Mouse (Mus musculus): ENCODE results near the gene Lhcgr. TPM values are rescaled to one million over a fixed set of nuclear protein-coding genes. Genes with fewer than 3 reads are reported as not detected.
"Not testable (repeated sequence)": the region's sequence is repeated elsewhere in the genome, so short reads cannot be mapped to it uniquely, and the experiment has no call there.

Gene Lhcgr
- 0.11 and 0.30 TPM in 2 replicates for polyA plus RNA-seq (2014; fragmentation: Nextera tagmentation; extraction: Ambion mirVana)

DNA sequence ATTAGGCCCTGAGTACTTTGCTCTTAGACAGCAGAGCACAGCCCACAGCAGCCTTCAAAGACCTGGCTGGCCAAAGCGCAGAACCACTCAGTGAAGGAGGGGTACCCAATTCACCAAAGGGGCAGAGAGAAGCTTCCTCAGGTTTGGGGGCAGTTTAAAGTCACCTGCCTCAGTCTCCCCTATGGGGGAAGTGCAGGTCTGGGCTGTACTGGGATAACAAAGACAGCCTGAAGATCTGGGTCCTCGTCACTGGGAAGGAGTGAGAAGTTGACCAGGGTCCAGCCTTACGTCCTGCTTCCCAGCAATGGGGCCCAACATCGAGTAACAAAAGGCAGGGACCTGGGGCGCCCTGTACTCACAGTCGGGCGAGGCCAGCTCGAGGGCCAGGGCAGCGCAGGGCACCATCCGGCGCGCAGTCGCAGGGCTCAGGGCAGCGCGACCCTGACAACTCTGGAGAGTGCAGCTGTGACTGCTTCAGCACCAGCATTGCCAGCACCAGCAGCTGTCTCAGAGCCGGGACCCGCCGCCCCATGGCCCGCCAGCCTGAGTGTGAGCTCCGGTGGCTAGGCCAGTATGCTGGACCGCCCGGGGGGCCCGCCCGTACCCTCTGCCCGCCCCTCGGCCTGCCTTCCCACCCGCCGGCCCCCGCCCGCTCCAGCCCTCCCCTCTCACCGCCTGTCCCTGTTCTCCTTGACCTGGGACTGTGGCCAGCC lies at the start of gene Lhcgr:
TSS of gene Lhcgr (minus strand) at position 551 of the 713 bp plus-strand sequence.
- DNase-seq (ENCODE audit: low spot score) (no peak), ATAC-seq (replicated peaks; ENCODE audit: low FRiP score, low TSS enrichment, low read depth) (peak; percentile 55; the same call in 1 of the 2 replicates)
- Histone ChIP-seq H3K36me3 (ENCODE audit: control insufficient read depth, insufficient read depth, low read length) (no peaks in the 10 kb centered on the region), H3K27ac (ENCODE audit: low read depth) (no peak within 1 kb of the TSS), H3K9ac (ENCODE audit: low read length) (0 out of 2 replicates have a peak within 1 kb of the TSS, but pooled peaks have one; percentile 11), H3K9me3 (ENCODE audit: control insufficient read depth, low read length) (no peaks in the 10 kb centered on the region), H3K4me3 (ENCODE audit: low read depth, low read length) (no peak within 1 kb of the TSS), H3K4me1 (replicated peaks; ENCODE audit: control insufficient read depth, insufficient read depth, low read length) (no peaks in the 10 kb centered on the region), H3K4me2 (ENCODE audit: low read length) (peak within 1 kb of the TSS; percentile 42), H3K27me3 (replicated peaks; ENCODE audit: control insufficient read depth, insufficient read depth, low read length) (peaks cover 5% of the 10 kb centered on the region; the same call in 1 of the 2 replicates)
- 21% methylated on average over 29 of the region's 31 CpGs for WGBS

DNA sequence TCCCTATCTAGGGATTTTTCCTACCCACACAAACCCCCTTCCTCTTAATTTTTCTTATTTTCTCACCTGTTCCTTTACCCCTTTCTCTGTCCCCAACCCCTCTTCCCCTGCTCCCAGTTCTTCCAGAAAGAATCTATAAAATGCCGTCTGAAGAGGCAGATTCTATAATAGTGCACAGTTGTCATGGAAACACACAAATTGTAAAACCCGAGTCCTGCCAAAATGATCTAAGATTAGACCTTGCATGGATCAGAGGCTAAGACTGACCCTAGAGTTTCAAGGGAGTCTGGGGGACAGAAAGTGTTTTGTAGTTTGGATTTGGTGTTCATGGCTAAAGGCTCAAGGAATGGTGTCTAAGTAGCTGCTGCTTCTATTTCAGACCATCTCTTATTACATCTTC lies 25.8 kb upstream of the Lhcgr start:
- 55% methylated on average over 2 of the region's 2 CpGs for WGBS
- no peaks in the 10 kb centered on the region for H3K27me3 ChIP-seq (replicated peaks; ENCODE audit: control insufficient read depth, insufficient read depth, low read length)
- no peaks in the 10 kb centered on the region for H3K36me3 ChIP-seq (ENCODE audit: control insufficient read depth, insufficient read depth, low read length)
- no peak overlapping the region for H3K9ac ChIP-seq (ENCODE audit: low read length)
- H3K4me3 ChIP-seq (ENCODE audit: low read depth, low read length), result no peak overlapping the region
- ATAC-seq (replicated peaks; ENCODE audit: low FRiP score, low TSS enrichment, low read depth), result no peak
- DNase-seq (ENCODE audit: low spot score), result no peak
- H3K9me3 ChIP-seq (ENCODE audit: control insufficient read depth, low read length), result no peaks in the 10 kb centered on the region
- no peak overlapping the region for H3K27ac ChIP-seq (ENCODE audit: low read depth)
- no peak overlapping the region for H3K4me2 ChIP-seq (ENCODE audit: low read length)
- no peaks in the 10 kb centered on the region for H3K4me1 ChIP-seq (replicated peaks; ENCODE audit: control insufficient read depth, insufficient read depth, low read length)

DNA sequence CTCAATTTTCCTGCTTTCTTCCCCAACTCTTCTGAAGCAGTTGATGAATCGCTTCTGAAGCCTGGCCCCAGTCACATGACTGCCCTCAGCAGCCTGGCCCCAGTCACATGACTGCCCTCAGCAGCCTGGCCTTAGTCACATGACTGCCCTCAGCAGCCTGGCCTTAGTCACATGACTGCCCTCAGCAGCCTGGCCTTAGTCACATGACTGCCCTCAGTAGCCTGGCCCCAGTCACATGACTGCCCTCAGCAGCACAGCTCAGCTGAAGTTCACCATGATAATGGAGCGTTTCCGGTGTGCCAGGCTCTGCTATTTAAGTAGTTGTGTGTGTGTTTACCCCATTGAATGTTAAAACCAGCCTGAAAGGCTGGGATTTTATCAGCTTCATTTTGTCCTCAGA lies 21.2 kb upstream of the Lhcgr start:
- 87% methylated on average over 3 of the region's 3 CpGs for WGBS
- H3K9ac ChIP-seq (ENCODE audit: low read length); DNase-seq (ENCODE audit: low spot score); H3K4me2 ChIP-seq (ENCODE audit: low read length); H3K4me1 ChIP-seq (replicated peaks; ENCODE audit: control insufficient read depth, insufficient read depth, low read length); H3K27me3 ChIP-seq (replicated peaks; ENCODE audit: control insufficient read depth, insufficient read depth, low read length); H3K4me3 ChIP-seq (ENCODE audit: low read depth, low read length); H3K36me3 ChIP-seq (ENCODE audit: control insufficient read depth, insufficient read depth, low read length); H3K27ac ChIP-seq (ENCODE audit: low read depth); H3K9me3 ChIP-seq (ENCODE audit: control insufficient read depth, low read length); ATAC-seq (replicated peaks; ENCODE audit: low FRiP score, low TSS enrichment, low read depth): not testable (repeated sequence)

DNA sequence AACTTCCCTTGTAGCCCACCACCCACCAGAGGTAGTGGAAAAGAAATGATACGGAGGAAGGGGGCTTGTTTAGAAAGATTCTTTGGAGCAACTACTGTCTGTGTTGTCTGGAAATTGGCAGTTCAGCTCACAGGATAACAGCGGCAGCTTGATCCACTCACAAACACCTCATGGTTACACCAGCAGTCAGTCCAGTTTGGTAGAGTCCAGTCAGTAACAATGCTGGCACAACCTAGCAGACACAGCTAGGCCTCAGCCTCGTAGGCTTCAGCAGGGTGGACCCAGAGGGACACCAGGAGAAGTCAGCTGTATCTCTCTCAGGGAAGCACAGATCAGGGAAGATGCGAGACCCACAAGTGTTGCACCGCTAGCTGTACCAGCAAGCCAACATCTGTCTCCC lies 19.0 kb upstream of the Lhcgr start:
- no peak for ATAC-seq (replicated peaks; ENCODE audit: low FRiP score, low TSS enrichment, low read depth)

DNA sequence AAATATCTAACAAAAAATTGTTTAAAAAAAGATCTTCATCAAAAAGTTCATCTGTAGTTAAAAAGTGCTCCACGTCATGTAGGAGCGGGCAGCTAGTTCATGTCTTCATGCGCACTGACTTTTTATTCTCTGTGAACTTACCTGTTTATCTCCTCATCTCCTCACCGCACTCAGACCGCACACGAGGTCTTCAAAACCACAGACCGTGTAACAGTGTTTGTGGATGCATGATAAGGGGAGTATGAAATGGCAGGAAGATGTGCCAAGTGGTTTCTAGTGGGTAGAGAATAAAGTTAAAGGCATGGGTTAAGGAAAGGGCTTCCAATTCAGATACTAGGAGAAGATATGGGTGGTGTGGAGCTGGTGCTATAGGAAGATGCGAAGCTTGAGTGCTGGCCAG lies 14.6 kb upstream of the Lhcgr start:
- no peak for ATAC-seq (replicated peaks; ENCODE audit: low FRiP score, low TSS enrichment, low read depth)
- DNase-seq (ENCODE audit: low spot score), result no peak

More for the DNA sequence above, 19.0 kb upstream of the Lhcgr start:
- DNase-seq (ENCODE audit: low spot score), result no peak
- Histone ChIP-seq H3K4me2 (ENCODE audit: low read length) (no peak overlapping the region), H3K9me3 (ENCODE audit: control insufficient read depth, low read length) (no peaks in the 10 kb centered on the region), H3K4me1 (replicated peaks; ENCODE audit: control insufficient read depth, insufficient read depth, low read length) (no peaks in the 10 kb centered on the region), H3K27ac (ENCODE audit: low read depth) (no peak overlapping the region), H3K36me3 (ENCODE audit: control insufficient read depth, insufficient read depth, low read length) (no peaks in the 10 kb centered on the region), H3K27me3 (replicated peaks; ENCODE audit: control insufficient read depth, insufficient read depth, low read length) (no peaks in the 10 kb centered on the region), H3K4me3 (ENCODE audit: low read depth, low read length) (no peak overlapping the region), H3K9ac (ENCODE audit: low read length) (no peak overlapping the region)
- WGBS, result 92% methylated on average over 5 of the region's 5 CpGs

DNA sequence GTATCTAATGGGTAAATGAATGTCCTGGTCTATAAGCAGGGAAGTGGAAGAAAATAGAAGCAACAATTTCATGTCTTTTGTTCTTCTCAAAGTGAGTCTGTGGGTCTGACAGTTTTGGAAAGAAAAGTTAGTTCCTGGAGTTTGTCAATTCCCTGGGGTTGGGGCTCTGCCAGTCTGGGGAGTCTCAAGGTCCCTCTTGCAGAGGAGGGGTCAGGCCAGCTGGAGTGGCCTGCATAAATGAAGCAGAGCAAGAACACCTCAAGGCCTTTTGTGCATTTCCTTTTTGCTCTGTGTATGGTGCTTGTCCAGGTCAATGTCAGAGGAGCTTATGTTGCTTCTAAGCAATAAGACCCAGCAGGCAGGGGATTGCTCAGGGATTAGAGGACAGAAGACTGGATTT lies 11.7 kb upstream of the Lhcgr start:
- Histone ChIP-seq H3K9ac (ENCODE audit: low read length) (no peak overlapping the region), H3K4me1 (replicated peaks; ENCODE audit: control insufficient read depth, insufficient read depth, low read length) (no peaks in the 10 kb centered on the region), H3K4me3 (ENCODE audit: low read depth, low read length) (no peak overlapping the region), H3K4me2 (ENCODE audit: low read length) (no peak overlapping the region), H3K27me3 (replicated peaks; ENCODE audit: control insufficient read depth, insufficient read depth, low read length) (no peaks in the 10 kb centered on the region), H3K36me3 (ENCODE audit: control insufficient read depth, insufficient read depth, low read length) (no peaks in the 10 kb centered on the region), H3K27ac (ENCODE audit: low read depth) (no peak overlapping the region), H3K9me3 (ENCODE audit: control insufficient read depth, low read length) (no peaks in the 10 kb centered on the region)
- ATAC-seq (replicated peaks; ENCODE audit: low FRiP score, low TSS enrichment, low read depth), result no peak
- no peak for DNase-seq (ENCODE audit: low spot score)

More for the DNA sequence above, 14.6 kb upstream of the Lhcgr start:
- no peaks in the 10 kb centered on the region for H3K4me1 ChIP-seq (replicated peaks; ENCODE audit: control insufficient read depth, insufficient read depth, low read length)
- no peak overlapping the region for H3K4me2 ChIP-seq (ENCODE audit: low read length)
- H3K27me3 ChIP-seq (replicated peaks; ENCODE audit: control insufficient read depth, insufficient read depth, low read length), result no peaks in the 10 kb centered on the region
- H3K9me3 ChIP-seq (ENCODE audit: control insufficient read depth, low read length), result no peaks in the 10 kb centered on the region
- no peak overlapping the region for H3K9ac ChIP-seq (ENCODE audit: low read length)
- H3K27ac ChIP-seq (ENCODE audit: low read depth), result no peak overlapping the region
- WGBS, result 91% methylated on average over 8 of the region's 8 CpGs
- H3K36me3 ChIP-seq (ENCODE audit: control insufficient read depth, insufficient read depth, low read length), result no peaks in the 10 kb centered on the region
- H3K4me3 ChIP-seq (ENCODE audit: low read depth, low read length), result no peak overlapping the region

DNA sequence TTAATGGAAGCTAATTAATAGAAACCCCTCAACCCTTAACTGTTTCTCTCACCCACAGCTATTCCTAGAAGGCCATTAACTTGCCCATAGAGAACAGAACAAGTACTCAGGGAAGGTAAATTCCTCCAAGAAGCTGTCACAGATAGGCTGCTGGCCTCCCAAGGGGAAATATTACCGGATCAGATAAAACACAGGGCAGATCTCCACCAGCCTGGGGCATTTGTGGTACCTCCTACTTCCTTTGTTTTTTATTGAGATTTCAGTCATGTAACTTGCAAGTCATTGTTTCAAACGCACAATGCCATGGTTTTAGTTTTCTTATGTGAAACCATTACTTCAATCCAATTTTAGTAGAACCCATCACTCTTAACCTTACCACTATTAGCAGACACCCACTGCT lies 1.1 kb downstream of the Lhcgr start:
- H3K4me1 ChIP-seq (replicated peaks; ENCODE audit: control insufficient read depth, insufficient read depth, low read length), result no peaks in the 10 kb centered on the region
- DNase-seq (ENCODE audit: low spot score) (no peak), ATAC-seq (replicated peaks; ENCODE audit: low FRiP score, low TSS enrichment, low read depth) (no peak)
- H3K27ac ChIP-seq (ENCODE audit: low read depth), result no peak overlapping the region
- H3K27me3 ChIP-seq (replicated peaks; ENCODE audit: control insufficient read depth, insufficient read depth, low read length), result peaks cover 5% of the 10 kb centered on the region; the same call in 1 of the 2 replicates
- H3K9ac ChIP-seq (ENCODE audit: low read length), result no peak overlapping the region
- no peaks in the 10 kb centered on the region for H3K9me3 ChIP-seq (ENCODE audit: control insufficient read depth, low read length)
- H3K36me3 ChIP-seq (ENCODE audit: control insufficient read depth, insufficient read depth, low read length), result no peaks in the 10 kb centered on the region
- whole genome bisulfite sequencing, result 63% methylated on average over 2 of the region's 2 CpGs
- H3K4me3 ChIP-seq (ENCODE audit: low read depth, low read length), result no peak overlapping the region
- no peak overlapping the region for H3K4me2 ChIP-seq (ENCODE audit: low read length)

DNA sequence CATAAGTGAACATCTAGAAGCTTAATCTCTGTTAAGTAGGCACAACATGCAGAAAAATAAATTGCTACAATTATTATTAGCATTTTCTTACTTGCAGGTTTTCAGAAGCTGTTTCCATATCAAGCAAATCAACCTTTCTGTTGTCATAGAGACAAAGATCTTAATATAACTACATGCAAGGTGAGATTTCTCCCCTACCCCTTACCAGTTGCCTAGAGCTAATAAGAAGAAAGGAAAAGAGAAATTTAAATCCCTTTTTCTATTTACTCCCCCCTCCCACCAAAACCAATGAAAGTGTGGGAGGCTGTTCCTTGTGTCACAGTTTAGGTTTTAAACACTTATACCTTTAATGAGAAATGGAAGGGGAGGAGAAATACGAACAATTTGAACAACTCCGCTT lies 3.4 kb downstream of the Lhcgr start:
- no peaks in the 10 kb centered on the region for H3K36me3 ChIP-seq (ENCODE audit: control insufficient read depth, insufficient read depth, low read length)
- peaks cover 5% of the 10 kb centered on the region; the same call in 1 of the 2 replicates for H3K27me3 ChIP-seq (replicated peaks; ENCODE audit: control insufficient read depth, insufficient read depth, low read length)
- no peak overlapping the region for H3K4me2 ChIP-seq (ENCODE audit: low read length)
- H3K4me1 ChIP-seq (replicated peaks; ENCODE audit: control insufficient read depth, insufficient read depth, low read length), result no peaks in the 10 kb centered on the region
- ATAC-seq (replicated peaks; ENCODE audit: low FRiP score, low TSS enrichment, low read depth), result no peak
- 83% methylated on average over 2 of the region's 2 CpGs for WGBS
- H3K27ac ChIP-seq (ENCODE audit: low read depth), result no peak overlapping the region
- DNase-seq (ENCODE audit: low spot score), result no peak
- H3K4me3 ChIP-seq (ENCODE audit: low read depth, low read length), result no peak overlapping the region
- no peaks in the 10 kb centered on the region for H3K9me3 ChIP-seq (ENCODE audit: control insufficient read depth, low read length)
- no peak overlapping the region for H3K9ac ChIP-seq (ENCODE audit: low read length)

DNA sequence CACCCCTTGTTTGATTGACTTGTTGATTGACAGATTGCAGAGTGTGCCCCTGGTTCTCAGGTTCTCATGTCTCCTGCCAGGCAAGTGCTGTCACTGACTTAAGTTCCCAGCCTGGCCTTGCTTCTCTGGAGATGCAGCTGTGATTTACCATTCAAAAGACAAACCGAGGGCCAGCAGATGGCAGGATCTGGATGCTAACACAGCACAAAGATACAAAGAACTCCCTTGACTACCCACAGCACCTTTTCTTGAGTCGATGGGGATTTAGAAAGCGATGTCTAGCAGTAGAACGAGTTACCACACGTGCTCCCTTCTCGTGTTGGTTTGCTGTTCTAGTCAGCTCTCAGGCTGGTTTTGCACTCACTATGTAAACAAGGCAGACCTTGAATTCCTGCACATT lies 4.9 kb downstream of the Lhcgr start:
- H3K9ac ChIP-seq (ENCODE audit: low read length), result no peak overlapping the region
- H3K27ac ChIP-seq (ENCODE audit: low read depth), result no peak overlapping the region
- no peaks in the 10 kb centered on the region for H3K4me1 ChIP-seq (replicated peaks; ENCODE audit: control insufficient read depth, insufficient read depth, low read length)
- no peak for DNase-seq (ENCODE audit: low spot score)
- no peaks in the 10 kb centered on the region for H3K36me3 ChIP-seq (ENCODE audit: control insufficient read depth, insufficient read depth, low read length)
- ATAC-seq (replicated peaks; ENCODE audit: low FRiP score, low TSS enrichment, low read depth), result no peak
- H3K4me3 ChIP-seq (ENCODE audit: low read depth, low read length), result no peak overlapping the region
- no peak overlapping the region for H3K4me2 ChIP-seq (ENCODE audit: low read length)
- no peaks in the 10 kb centered on the region for H3K9me3 ChIP-seq (ENCODE audit: control insufficient read depth, low read length)
- no peaks in the 10 kb centered on the region; the same call in 1 of the 2 replicates for H3K27me3 ChIP-seq (replicated peaks; ENCODE audit: control insufficient read depth, insufficient read depth, low read length)
- WGBS, result 55% methylated on average over 6 of the region's 6 CpGs

All from intestine, embryonic 14.5 days (tissue).